Mouse (Mus musculus): ENCODE data around the gene Cdhr3.

DNA sequence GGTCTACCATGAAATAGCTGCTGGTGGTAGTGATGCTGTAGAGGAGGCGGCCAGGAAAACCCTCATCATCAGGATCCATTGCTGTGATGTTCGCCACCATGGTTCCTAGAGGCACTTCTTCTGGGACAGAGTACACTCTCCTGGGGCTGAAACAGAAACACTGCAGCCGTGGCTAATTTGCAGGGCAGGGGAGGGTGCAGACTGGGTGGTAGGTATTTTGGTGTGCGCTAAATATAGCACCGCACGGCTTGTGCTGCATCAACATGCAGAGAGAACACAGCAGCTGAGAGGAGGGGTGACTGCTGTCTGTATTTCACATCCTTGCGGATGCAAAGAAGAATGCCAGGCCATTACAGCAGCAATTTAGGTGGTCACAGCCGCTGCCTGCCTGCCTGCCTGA, 31.0 kb downstream of the Cdhr3 start:
- TF ChIP-seq CTCF (conservative IDR thresholded peaks at IDR 0.05 in 1 of 2, IDR thresholded peaks at IDR 0.05 in 1 of 2; ENCODE audit: low read depth in 2 of 2, low read length in 2 of 2) (no peak), ZC3H11A (IDR thresholded peaks at IDR 0.05; ENCODE audit: low read depth, low read length) (no peak), TBP (conservative IDR thresholded peaks at IDR 0.05; ENCODE audit: low read depth, low read length) (no peak), POLR2A (IDR thresholded peaks at IDR 0.05; ENCODE audit: low read depth, low read length) (no peak), E2F4 (IDR thresholded peaks at IDR 0.05; ENCODE audit: insufficient replicate concordance, low read depth, low read length) (no peak), TCF12 (IDR thresholded peaks at IDR 0.05; ENCODE audit: low read depth, low read length) (no peak), MAX (IDR thresholded peaks at IDR 0.05; ENCODE audit: low read length) (no peak), NRF1 (IDR thresholded peaks at IDR 0.05; ENCODE audit: low read depth, low read length) (no peak), EP300 (IDR thresholded peaks at IDR 0.05; ENCODE audit: low read length) (peak; percentile 34), MEF2A (IDR thresholded peaks at IDR 0.05; ENCODE audit: borderline replicate concordance, low read depth, low read length) (peak; percentile 96), MAZ (IDR thresholded peaks at IDR 0.05; ENCODE audit: low read depth, low read length) (no peak)

Data from CH12.LX (cell line).